Mouse (Mus musculus): ENCODE data around the gene 1700029F12Rik.
"Not testable (repeated sequence)": the region's sequence is repeated elsewhere in the genome, so short reads cannot be mapped to it uniquely, and the experiment has no call there.

Gene 1700029F12Rik

GRCm38 (mm10) chr13:97034262-97034661, at the start of gene 1700029F12Rik:
Gene 1700029F12Rik, minus strand, starts transcription at chr13:97034362.
- in situ Hi-C loops (cut with MboI; ENCODE audit: unreplicated experiment in 2 of 2), result no loop called here

GRCm38 (mm10) chr13:97082432-97082831, 48.3 kb upstream of the 1700029F12Rik start:
- in situ Hi-C loops (cut with MboI; ENCODE audit: unreplicated experiment in 2 of 2), result no loop called here

GRCm38 (mm10) chr13:97080615-97081014, 46.5 kb upstream of the 1700029F12Rik start:
- in situ Hi-C loops (cut with MboI; ENCODE audit: unreplicated experiment in 2 of 2), result no loop called here

- in situ Hi-C loops (cut with MboI; ENCODE audit: unreplicated experiment in 2 of 2), result no loop called here
These were observed 46.0 kb upstream of the 1700029F12Rik start for GRCm38 (mm10) chr13:97080201-97080600.

- in situ Hi-C loops (cut with MboI; ENCODE audit: unreplicated experiment in 2 of 2), result no loop called here
These were observed 43.4 kb upstream of the 1700029F12Rik start for GRCm38 (mm10) chr13:97077556-97077955.

GRCm38 (mm10) chr13:97073497-97073896, 39.3 kb upstream of the 1700029F12Rik start:
- in situ Hi-C loops (cut with MboI; ENCODE audit: unreplicated experiment in 2 of 2), result no loop called here

GRCm38 (mm10) chr13:97071626-97072241, 37.6 kb upstream of the 1700029F12Rik start:
- in situ Hi-C loops (cut with MboI; ENCODE audit: unreplicated experiment in 2 of 2), result no loop called here

GRCm38 (mm10) chr13:97070931-97071625, 36.9 kb upstream of the 1700029F12Rik start:
- in situ Hi-C loops (cut with MboI; ENCODE audit: unreplicated experiment in 2 of 2), result no loop called here

GRCm38 (mm10) chr13:97068151-97068550, 34.0 kb upstream of the 1700029F12Rik start:
- in situ Hi-C loops (cut with MboI; ENCODE audit: unreplicated experiment in 2 of 2), result no loop called here

- in situ Hi-C loops (cut with MboI; ENCODE audit: unreplicated experiment in 2 of 2), result no loop called here
These were observed 33.5 kb upstream of the 1700029F12Rik start for GRCm38 (mm10) chr13:97067691-97068090.

GRCm38 (mm10) chr13:97066649-97067550, 32.7 kb upstream of the 1700029F12Rik start, which contains the start of gene Fam169a:
Gene Fam169a, plus strand, starts transcription at chr13:97067286.
- in situ Hi-C loops (cut with MboI; ENCODE audit: unreplicated experiment in 2 of 2), result no loop called here

- in situ Hi-C loops (cut with MboI; ENCODE audit: unreplicated experiment in 2 of 2), result not testable (repeated sequence)
These were observed 30.9 kb upstream of the 1700029F12Rik start for GRCm38 (mm10) chr13:97064844-97065621.

GRCm38 (mm10) chr13:97064413-97064812, 30.3 kb upstream of the 1700029F12Rik start:
- in situ Hi-C loops (cut with MboI; ENCODE audit: unreplicated experiment in 2 of 2), result no loop called here

GRCm38 (mm10) chr13:97063431-97063830, 29.3 kb upstream of the 1700029F12Rik start:
- in situ Hi-C loops (cut with MboI; ENCODE audit: unreplicated experiment in 2 of 2), result no loop called here

GRCm38 (mm10) chr13:97062151-97062550, 28.0 kb upstream of the 1700029F12Rik start:
- in situ Hi-C loops (cut with MboI; ENCODE audit: unreplicated experiment in 2 of 2), result no loop called here

GRCm38 (mm10) chr13:97060331-97060730, 26.2 kb upstream of the 1700029F12Rik start:
- in situ Hi-C loops (cut with MboI; ENCODE audit: unreplicated experiment in 2 of 2), result no loop called here

GRCm38 (mm10) chr13:97059746-97060145, 25.6 kb upstream of the 1700029F12Rik start:
- in situ Hi-C loops (cut with MboI; ENCODE audit: unreplicated experiment in 2 of 2), result loop anchor here (10.0 kb wide), 1 partner anchor 205 kb away; no protein-coding TSS in a partner anchor

- in situ Hi-C loops (cut with MboI; ENCODE audit: unreplicated experiment in 2 of 2), result loop anchor here (10.0 kb wide), 1 partner anchor 203 kb away; no protein-coding TSS in a partner anchor
These were observed 23.7 kb upstream of the 1700029F12Rik start for GRCm38 (mm10) chr13:97057817-97058216.

GRCm38 (mm10) chr13:97053844-97054243, 19.7 kb upstream of the 1700029F12Rik start:
- in situ Hi-C loops (cut with MboI; ENCODE audit: unreplicated experiment in 2 of 2), result loop anchor here (10.0 kb wide), 1 partner anchor 199 kb away; no protein-coding TSS in a partner anchor

GRCm38 (mm10) chr13:97052667-97053066, 18.5 kb upstream of the 1700029F12Rik start:
- in situ Hi-C loops (cut with MboI; ENCODE audit: unreplicated experiment in 2 of 2), result loop anchor here (10.0 kb wide), 1 partner anchor 198 kb away; no protein-coding TSS in a partner anchor

All from v-Abl transformed pro-B cells (cell line).